ENCODE assay signal across 8 mouse cellular contexts in genomic region chr7:131966916-131967494, GRCm38 (mm10). TPM values are rescaled to one million over a fixed set of nuclear protein-coding genes. Genes with fewer than 3 reads are reported as not detected.
DNase-seq lines count a peak whose midpoint lies in the region; ATAC-seq lines count a peak whose summit lies in the region.

No protein-coding gene starts in this region.

- peak overlapping the region; percentile 17; the same call in 1 of the 2 replicates for H3K4me3 ChIP-seq in liver, embryonic 11.5 days (ENCODE audit: low read depth, low read length)
- H3K4me3 ChIP-seq in liver, embryonic 12.5 days, result no peak overlapping the region
- peak overlapping the region; percentile 50 for H3K4me3 ChIP-seq in forebrain, embryonic 13.5 days
- H3K4me3 ChIP-seq in limb, embryonic 11.5 days (ENCODE audit: low read depth, low read length), result peak overlapping the region; percentile 5; the same call in 1 of the 2 replicates

- H3K9ac ChIP-seq in liver, embryonic 11.5 days (ENCODE audit: low read depth, low read length), result no peak overlapping the region
- H3K9ac ChIP-seq in liver, embryonic 12.5 days, result no peak overlapping the region
- H3K9ac ChIP-seq in forebrain, embryonic 13.5 days, result peak overlapping the region; percentile 68
- H3K9ac ChIP-seq in limb, embryonic 11.5 days (ENCODE audit: low read length), result no peak overlapping the region

- no peak overlapping the region for H3K27ac ChIP-seq in liver, embryonic 11.5 days (ENCODE audit: low read depth, low read length)
- no peak overlapping the region for H3K27ac ChIP-seq in liver, embryonic 12.5 days
- peak overlapping the region; percentile 70 for H3K27ac ChIP-seq in forebrain, embryonic 13.5 days
- H3K27ac ChIP-seq in limb, embryonic 11.5 days (replicated peaks; ENCODE audit: low read depth, low read length), result no peak overlapping the region

- no peak overlapping the region; the same call in 1 of the 2 replicates for H3K4me2 ChIP-seq in liver, embryonic 11.5 days
- H3K4me2 ChIP-seq in liver, embryonic 12.5 days, result no peak overlapping the region
- H3K4me2 ChIP-seq in forebrain, embryonic 13.5 days, result peak overlapping the region; percentile 66
- H3K4me2 ChIP-seq in limb, embryonic 11.5 days (ENCODE audit: low read depth, severe bottlenecking), result peak overlapping the region; percentile 48

- no peak for ATAC-seq in liver, embryonic 11.5 days (replicated peaks; ENCODE audit: low FRiP score)
- ATAC-seq in liver, embryonic 12.5 days, result no peak
- no peak; the same call in 1 of the 2 replicates for ATAC-seq in forebrain, embryonic 13.5 days
- peak; percentile 31; the same call in 1 of the 2 replicates for ATAC-seq in limb, embryonic 11.5 days (ENCODE audit: insufficient number of reproducible peaks, low FRiP score, low TSS enrichment, low read depth)

- no peaks in the 10 kb centered on the region for H3K9me3 ChIP-seq in liver, embryonic 11.5 days (ENCODE audit: control insufficient read depth, low read length)
- H3K9me3 ChIP-seq in liver, embryonic 12.5 days (replicated peaks), result no peaks in the 10 kb centered on the region
- no peaks in the 10 kb centered on the region for H3K9me3 ChIP-seq in forebrain, embryonic 13.5 days (replicated peaks)
- no peaks in the 10 kb centered on the region for H3K9me3 ChIP-seq in limb, embryonic 11.5 days (ENCODE audit: control insufficient read depth, low read length)

- WGBS in liver, embryonic 11.5 days, result 10% methylated on average over 57 of the region's 57 CpGs
- WGBS in liver, embryonic 12.5 days (ENCODE audit: insufficient replicate concordance), result 8% methylated on average over 57 of the region's 57 CpGs
- WGBS in forebrain, embryonic 13.5 days, result 6% methylated on average over 48 of the region's 57 CpGs
- WGBS in limb, embryonic 11.5 days, result 7% methylated on average over 52 of the region's 57 CpGs

- peaks cover 35% of the 10 kb centered on the region for H3K27me3 ChIP-seq in liver, embryonic 11.5 days (replicated peaks; ENCODE audit: control insufficient read depth, insufficient read depth, low read length)
- H3K27me3 ChIP-seq in liver, embryonic 12.5 days (replicated peaks), result peaks cover 44% of the 10 kb centered on the region
- peaks cover 56% of the 10 kb centered on the region for H3K27me3 ChIP-seq in forebrain, embryonic 13.5 days
- H3K27me3 ChIP-seq in limb, embryonic 11.5 days (ENCODE audit: control insufficient read depth, insufficient read depth, low read length), result peaks cover 39% of the 10 kb centered on the region

- no peaks in the 10 kb centered on the region for H3K4me1 ChIP-seq in liver, embryonic 11.5 days (replicated peaks; ENCODE audit: control insufficient read depth, insufficient read depth, low read length)
- no peaks in the 10 kb centered on the region for H3K4me1 ChIP-seq in liver, embryonic 12.5 days
- H3K4me1 ChIP-seq in forebrain, embryonic 13.5 days, result peaks cover 17% of the 10 kb centered on the region
- H3K4me1 ChIP-seq in limb, embryonic 11.5 days (ENCODE audit: control insufficient read depth, insufficient read depth, low read length), result peaks cover 4% of the 10 kb centered on the region; the same call in 1 of the 2 replicates

- DNase-seq in liver, embryonic 11.5 days (ENCODE audit: low spot score), result no peak
- DNase-seq in limb, embryonic 11.5 days (ENCODE audit: low spot score), result peak; percentile 64
- DNase-seq in right cerebral cortex, postnatal 10 days (ENCODE audit: low spot score in 2 of 2), result peak; percentile 58 to 63
- no peak for DNase-seq in adrenal gland, adult 8-10 months
- no peak for DNase-seq in adrenal gland, adult (ENCODE audit: inconsistent age in 2 of 2, low spot score in 1 of 2)
- no peak for DNase-seq in urinary bladder, postnatal 25 days (ENCODE audit: low spot score)

- no peaks in the 10 kb centered on the region for H3K36me3 ChIP-seq in liver, embryonic 11.5 days (ENCODE audit: control insufficient read depth, insufficient read depth, low read length)
- no peaks in the 10 kb centered on the region for H3K36me3 ChIP-seq in liver, embryonic 12.5 days
- H3K36me3 ChIP-seq in forebrain, embryonic 13.5 days (ENCODE audit: poor library complexity, severe bottlenecking), result no peaks in the 10 kb centered on the region
- H3K36me3 ChIP-seq in limb, embryonic 11.5 days (ENCODE audit: control insufficient read depth, insufficient read depth, low read length), result no peaks in the 10 kb centered on the region

RNA-seq across cellular contexts. Expression of gene Gpr26, which starts 0.7 kb away (rescaled TPM):
- polyA plus RNA-seq in liver, embryonic 11.5 days (2014; fragmentation: Nextera tagmentation; extraction: Ambion mirVana), result not detected in 2 replicates
- polyA plus RNA-seq in liver, embryonic 12.5 days (2016; fragmentation: Nextera tagmentation; extraction: Ambion mirVana), result not detected in 2 replicates
- 1.2 and 1.5 TPM in 2 replicates for polyA plus RNA-seq in forebrain, embryonic 13.5 days (2015; fragmentation: Nextera tagmentation; extraction: Ambion mirVana)
- not detected in 2 replicates for polyA plus RNA-seq in limb, embryonic 11.5 days (2014; fragmentation: Nextera tagmentation; extraction: Ambion mirVana)
- total RNA-seq in adrenal gland, adult 8-10 months (2022), result under 1 TPM; 0.03 TPM

Comparison
In these comparisons a context has a peak if more than half of its experiments do, and no peak if none do; other contexts are left out.
1. DNase-seq: peak in limb, embryonic 11.5 days (single experiment) and right cerebral cortex, postnatal 10 days (2 of 2); none in liver, embryonic 11.5 days (single experiment), adrenal gland, adult 8-10 months (single experiment), adrenal gland, adult (0 of 2) and urinary bladder, postnatal 25 days (single experiment).
2. H3K4me2 ChIP-seq: peak in forebrain, embryonic 13.5 days (single experiment) and limb, embryonic 11.5 days (single experiment); none in liver, embryonic 11.5 days (single experiment) and liver, embryonic 12.5 days (single experiment).